Mouse (Mus musculus) spleen, adult 18-20 months (tissue): ENCODE results near the gene Olfr283.
"Not testable (repeated sequence)": the region's sequence is repeated elsewhere in the genome, so short reads cannot be mapped to it uniquely, and the experiment has no call there.

Experiments used
- DNase-seq, 2 experiments: peaks; one replicate each; pipeline ENCODE4 v3.0.0; 2022; ENCODE audit warnings: mixed read lengths in 2 of 2

The Olfr283 gene

DNA sequence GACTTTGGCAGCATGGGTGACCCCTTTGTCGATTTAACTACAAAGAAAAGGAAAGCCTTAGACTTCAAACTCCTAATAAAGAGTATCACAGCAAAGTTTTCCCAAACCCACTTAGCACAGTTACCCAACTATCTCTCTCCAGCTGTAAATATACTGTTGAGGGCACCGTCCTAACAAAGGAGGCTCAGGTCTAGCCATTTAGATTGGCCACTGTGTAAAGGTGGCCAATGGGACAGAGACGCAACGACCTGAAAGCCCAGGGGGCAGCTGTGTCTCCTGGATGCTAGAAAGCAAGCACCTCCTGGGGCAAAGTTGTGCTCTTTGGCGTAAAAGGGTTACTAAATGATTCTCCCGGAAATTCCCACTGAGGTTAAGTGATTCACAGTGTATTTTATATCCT lies at the start of gene Olfr283:
TSS of gene Olfr283 (minus strand) at position 101 of the 400 bp plus-strand sequence.
- DNase-seq: no peak

GRCm38 (mm10) chr15:98425188-98425587 lies 44.4 kb upstream of the Olfr283 start:
- DNase-seq: no peak

GRCm38 (mm10) chr15:98424753-98425152 lies 44.0 kb upstream of the Olfr283 start:
- no peak for DNase-seq

DNA sequence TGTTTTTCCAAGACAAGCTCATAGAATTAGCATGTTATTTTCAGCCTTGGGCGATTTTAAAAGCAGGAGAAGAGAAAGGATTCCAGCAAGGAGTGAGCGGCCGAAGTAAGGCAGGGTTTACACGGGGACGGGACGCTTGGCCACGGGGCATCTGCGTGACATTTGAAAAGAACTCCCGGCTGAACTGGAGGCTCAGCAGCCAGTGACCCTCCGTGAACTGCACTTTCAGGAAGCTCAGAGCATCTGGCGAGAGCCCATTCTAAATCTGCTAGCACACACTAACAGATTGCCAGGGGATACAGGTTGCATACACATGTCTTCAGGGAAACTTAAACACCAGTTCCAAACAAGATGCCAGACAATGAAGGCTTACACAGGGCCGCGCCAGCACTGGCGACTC lies 43.6 kb upstream of the Olfr283 start:
- no peak for DNase-seq

DNA sequence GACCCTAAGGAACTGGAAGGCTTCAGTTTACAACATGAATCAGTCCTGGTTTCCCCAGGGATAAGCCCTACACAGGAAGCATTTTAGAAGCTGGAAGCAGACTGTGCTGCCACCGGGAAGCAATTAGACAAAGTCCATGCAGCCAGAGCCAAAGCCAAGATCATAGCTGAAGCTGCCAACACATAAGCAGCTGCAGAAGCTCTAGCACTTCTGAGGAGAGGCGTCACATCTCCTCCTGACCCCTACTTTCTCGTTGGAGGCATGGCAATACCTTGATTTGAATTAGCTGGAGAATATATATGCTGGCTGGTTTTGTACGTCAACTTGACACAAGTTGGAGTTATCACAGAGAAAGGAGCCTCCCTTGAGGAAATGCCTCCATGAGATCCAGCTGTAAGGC lies 40.2 kb upstream of the Olfr283 start:
- no peak for DNase-seq

DNA sequence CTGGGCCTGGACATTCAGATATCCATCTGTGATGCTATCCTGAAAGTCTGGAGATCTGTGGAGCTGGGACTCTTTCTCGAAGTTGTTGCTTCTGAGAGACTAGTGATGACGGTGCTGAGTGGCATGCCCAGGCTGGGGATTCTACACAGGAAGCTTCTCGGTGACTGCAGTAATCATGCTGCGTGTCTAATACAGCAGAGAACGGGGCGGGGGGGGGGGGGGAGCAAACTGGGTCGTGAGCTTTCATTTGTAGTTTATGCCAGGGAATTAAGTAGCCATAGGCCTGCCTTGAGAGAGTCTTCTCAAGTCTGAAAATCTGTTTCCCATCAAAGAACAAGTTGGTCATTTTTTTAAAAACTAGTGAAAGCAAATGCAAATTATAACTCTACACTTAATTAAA lies 37.4 kb upstream of the Olfr283 start:
- no peak for DNase-seq

DNA sequence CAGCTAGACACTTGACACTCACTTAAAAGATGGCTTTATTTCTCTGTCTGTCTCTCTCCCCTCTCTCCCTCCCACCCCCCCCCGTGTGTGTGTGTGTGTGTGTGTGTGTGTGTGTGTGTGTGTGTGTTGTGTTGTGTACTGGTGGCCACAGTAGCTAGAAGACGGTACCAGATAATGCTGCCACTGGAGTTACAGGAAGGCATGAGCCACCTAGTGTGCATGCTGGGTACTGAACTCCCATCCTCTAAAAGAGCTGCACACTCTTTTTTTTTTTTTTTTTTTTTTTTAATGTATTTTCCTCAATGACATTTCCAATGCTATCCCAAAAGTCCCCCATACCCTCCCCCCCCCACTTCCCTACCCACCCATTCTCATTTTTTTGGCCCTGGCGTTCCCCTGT lies 36.5 kb upstream of the Olfr283 start:
- not testable (repeated sequence) for DNase-seq

- not testable (repeated sequence) for DNase-seq
Observed at GRCm38 (mm10) chr15:98416802-98417201, 36.1 kb upstream of the Olfr283 start.

DNA sequence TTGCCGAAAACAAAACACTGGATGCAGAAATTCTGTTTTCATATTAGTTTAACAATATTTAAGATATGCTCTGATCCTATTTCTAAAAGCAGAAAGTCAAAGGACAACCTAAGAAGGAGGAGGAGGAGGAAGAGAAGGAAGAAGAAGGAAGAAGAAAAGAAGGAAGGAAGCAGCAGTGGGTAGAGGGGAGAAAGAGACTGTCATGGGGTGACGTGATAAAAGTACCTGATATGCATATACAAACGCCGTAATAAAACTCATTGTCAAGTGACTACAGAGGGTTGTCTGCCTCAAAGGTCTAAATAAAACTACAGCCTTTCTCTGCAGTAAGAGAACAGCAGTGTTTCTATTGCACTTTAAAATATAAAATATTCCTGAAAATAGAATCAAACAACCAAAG lies 35.2 kb upstream of the Olfr283 start:
- no peak for DNase-seq

- no peak for DNase-seq
Observed at GRCm38 (mm10) chr15:98410249-98410648, 29.5 kb upstream of the Olfr283 start.

DNA sequence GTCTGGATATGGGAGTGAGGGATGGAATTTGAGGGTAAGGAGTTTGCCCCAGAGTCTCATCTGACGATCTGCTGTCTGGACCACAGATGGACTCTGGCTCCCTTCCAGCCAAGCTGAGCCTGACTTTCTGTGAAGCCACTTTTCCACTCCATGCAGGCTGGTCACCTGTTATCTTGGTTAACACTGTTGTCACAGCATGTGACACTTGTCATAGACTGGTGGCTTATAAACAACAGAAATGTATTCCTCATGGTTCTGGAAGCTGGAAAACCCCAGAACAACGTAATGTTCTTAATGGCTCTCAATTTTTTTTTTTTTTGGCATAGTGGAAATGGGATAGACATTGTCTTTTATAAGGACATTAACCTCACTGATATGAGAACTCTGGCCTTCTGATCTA lies 28.9 kb upstream of the Olfr283 start:
- DNase-seq: no peak

DNA sequence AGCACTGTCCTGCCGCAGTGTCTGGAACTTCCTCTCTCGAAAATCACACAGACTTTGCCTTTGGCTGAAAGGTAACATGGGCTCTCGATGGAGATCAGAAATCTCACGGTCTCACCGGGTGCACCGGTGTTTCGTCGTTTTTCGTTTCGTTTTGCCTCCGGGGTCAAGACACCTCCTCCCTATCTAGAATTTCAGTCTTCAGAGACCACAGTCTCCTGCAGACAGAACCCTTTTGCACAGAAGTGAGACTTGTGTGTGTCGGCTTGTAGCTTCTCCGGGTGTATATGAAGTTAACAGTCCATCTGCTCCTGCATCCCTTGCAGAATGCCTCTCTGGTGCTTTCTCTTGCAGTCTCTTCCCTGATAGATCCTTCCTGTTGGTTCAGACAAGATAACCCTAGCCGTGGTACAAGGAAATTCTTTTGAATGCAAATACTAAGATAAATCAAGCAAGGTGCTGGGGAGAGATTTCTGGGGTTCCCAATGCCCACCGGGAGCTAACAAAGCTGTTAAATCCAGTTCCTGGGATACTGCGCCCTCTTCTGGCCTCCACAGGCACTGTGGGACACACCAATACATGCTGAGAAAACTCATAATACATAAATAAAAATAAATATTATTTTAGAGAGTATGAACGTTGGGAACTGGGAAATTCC lies 27.8 kb upstream of the Olfr283 start:
- no peak for DNase-seq

- no peak for DNase-seq
Observed at GRCm38 (mm10) chr15:98402356-98402755, 21.6 kb upstream of the Olfr283 start.

GRCm38 (mm10) chr15:98397136-98397535 lies 16.4 kb upstream of the Olfr283 start:
- no peak for DNase-seq

DNA sequence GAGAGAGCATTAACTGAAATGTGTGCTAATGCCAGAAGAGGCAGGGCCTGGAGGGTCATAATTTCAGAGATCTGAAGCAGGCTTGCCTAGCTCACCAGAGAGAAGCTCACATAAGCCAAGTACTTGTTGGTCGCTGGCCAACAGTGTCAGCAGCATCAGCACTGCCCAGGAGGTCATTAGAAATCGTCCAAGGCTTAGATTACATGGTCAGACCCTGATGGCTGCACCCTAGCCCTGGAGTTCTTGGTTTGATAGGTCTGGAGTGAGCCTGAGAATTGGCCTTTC lies 11.1 kb upstream of the Olfr283 start:
- DNase-seq: no peak

DNA sequence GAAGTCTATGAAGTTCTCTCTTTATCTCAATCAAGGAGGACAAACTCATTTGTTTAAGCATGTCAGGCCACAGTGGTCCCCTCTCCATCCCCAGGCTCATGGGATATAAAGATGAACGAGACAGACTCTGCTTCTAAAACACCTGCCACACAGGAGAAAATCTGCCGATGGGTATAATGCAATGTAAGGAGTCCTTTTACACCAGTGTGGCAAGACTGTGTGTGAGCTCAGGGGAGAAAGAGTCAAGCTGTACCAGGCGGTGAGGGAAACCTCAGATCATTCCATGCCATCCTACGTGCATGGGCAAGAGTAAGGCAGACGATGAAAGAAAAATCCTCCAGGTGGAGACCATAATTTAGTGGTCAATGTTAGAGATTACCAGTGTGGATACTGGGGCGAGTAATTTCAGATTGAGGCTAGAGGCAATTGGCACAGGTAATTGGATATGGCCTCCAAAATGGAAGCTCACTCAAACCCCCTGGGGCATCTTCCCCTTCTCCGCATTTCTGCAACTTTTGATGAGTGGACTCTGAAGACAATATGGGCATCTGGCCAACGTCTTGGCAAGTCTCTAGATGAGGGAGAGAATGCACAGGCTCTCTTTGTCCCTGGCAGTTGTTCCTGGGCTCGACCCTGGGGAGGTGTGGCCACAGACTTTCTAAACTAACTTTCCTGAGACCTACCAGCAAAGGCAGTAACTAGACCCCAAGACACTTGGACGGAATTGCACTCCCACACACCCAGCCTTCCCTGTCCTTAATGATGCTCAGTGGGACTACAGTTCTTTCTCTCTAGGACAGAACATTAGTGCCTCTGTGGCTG lies 10.5 kb upstream of the Olfr283 start:
- DNase-seq: no peak

GRCm38 (mm10) chr15:98389796-98390195 lies 9.1 kb upstream of the Olfr283 start:
- DNase-seq: peak in 1 of 2 experiments; percentile 43

DNA sequence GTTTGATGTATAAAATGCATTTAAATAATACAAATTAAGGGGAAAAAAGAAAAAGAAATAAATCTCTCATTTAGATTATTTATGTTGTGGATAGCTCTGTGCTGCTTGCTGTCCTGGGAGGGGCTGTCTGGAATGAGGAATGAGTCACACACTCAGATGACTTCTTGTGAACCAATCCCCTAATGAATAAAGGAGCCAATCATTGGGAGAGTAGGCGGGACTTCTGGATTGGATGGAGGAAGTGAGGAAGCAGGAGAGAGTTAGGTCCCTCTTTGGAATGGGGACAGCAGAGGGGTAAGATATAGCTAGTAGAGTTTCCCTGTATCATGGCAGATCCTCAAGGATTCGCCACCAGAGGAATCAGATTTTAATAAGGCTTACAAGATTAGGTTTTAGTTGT lies 6.9 kb upstream of the Olfr283 start:
- DNase-seq: no peak

DNA sequence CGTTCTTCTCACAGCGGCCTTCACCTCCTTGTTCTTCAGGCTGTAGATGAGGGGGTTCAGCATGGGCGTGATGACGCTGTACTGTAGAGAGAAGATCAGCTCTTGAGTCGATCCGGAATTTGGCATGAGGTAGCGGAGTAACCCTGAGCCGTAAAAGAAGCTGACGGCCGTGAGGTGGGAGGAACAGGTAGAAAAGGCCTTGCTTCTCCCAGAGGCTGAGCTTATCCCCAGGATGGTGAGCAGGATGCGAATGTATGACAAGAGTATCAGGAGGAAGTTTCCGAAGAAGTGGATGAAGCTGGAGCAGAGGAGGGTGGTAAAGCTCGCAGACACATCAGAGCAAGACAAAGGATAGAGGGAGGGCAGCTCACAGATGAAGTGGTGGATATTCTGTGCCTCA lies 2.5 kb downstream of the Olfr283 start:
- DNase-seq: no peak

DNA sequence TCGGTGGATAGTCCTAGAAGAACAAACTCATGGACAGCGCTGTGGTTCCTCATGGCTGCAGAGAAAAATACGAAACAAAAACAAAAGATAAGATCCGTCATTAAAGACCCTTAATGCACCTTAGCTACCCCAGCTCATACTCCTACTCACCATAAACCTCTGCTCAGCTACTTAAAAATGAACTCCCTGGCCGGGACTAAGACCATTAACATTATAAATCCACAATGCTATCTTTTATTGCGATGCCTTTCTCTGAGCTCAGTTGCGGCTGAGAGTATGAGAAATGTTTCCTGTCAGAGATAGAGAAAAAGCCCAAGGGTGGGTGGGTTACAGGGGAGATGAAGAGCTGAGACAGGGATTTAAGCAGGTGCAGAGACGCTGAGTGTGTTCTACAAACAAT lies 39.9 kb downstream of the Olfr283 start, which contains the start of gene Olfr284:
TSS of gene Olfr284 (minus strand) at position 101 of the 400 bp plus-strand sequence.
- no peak for DNase-seq
